Mouse (Mus musculus) myocyte (in vitro differentiated cells): ENCODE measurements around the gene Mtg1.

Source experiments
- POLR2AphosphoS2 ChIP-seq: IDR thresholded peaks from one replicate; pipeline ENCODE4 v1.6.1; 2011; ENCODE audit warnings: low read depth, control low read depth; ENCODE audit not compliant: insufficient read length
- TCF12 ChIP-seq: IDR thresholded peaks from one replicate; pipeline ENCODE4 v1.6.1; 2011; ENCODE audit warnings: mild to moderate bottlenecking, control low read depth; ENCODE audit not compliant: poor library complexity, insufficient read depth, severe bottlenecking

DNA sequence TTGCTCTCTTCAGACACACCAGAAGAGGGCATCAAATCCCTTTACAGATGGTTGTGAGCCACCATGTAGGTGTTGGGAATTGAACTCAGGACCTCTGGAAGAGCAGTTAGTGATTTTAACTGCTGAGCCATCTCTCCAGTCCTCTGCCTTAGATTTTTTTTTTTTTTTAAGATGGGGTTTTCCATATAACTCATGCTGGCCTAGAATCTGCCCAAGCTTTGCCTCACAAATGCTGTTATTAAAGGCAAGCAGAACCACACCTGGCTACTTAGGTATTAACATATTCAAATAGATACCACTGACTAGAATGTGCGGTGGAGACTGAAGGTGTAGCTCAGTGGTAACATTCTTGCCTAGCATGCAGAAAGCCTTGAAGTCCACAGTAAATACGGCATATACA is 16.9 kb upstream of the Mtg1 start:
- TF ChIP-seq POLR2AphosphoS2 (no peak), TCF12 (no peak)
